Mouse (Mus musculus) small intestine, adult 2 months (tissue): ENCODE data around the gene Dock8.

ENCODE experiments used
- CTCF ChIP-seq: fragments of 200-500 bp; IDR thresholded peaks from 2 replicates; pipeline ENCODE4 v1.5.1; 2012; ENCODE audit warnings: low read depth, mild to moderate bottlenecking, control low read depth, inconsistent platforms, low read length, moderate library complexity, mixed read lengths; ENCODE audit not compliant: insufficient replicate concordance, insufficient read length; ENCODE audit errors: extremely low read depth
- POLR2A ChIP-seq: fragments of 200-500 bp; IDR thresholded peaks from 2 replicates; pipeline ENCODE4 v1.6.1; 2012; ENCODE audit warnings: low read depth, mild to moderate bottlenecking, control low read depth, inconsistent platforms, low read length, moderate library complexity

GRCm38 (mm10) chr19:24999201-24999886 lies at the start of gene Dock8:
- 0 out of 2 replicates have a peak, but pooled peaks have one; percentile 9 for TF ChIP-seq CTCF
- TF ChIP-seq POLR2A = 0 out of 2 replicates have a peak, but pooled peaks have one; percentile 6
